Mouse (Mus musculus): ENCODE measurements around the gene Capns1. TPM values are rescaled to one million over a fixed set of nuclear protein-coding genes. Genes with fewer than 3 reads are reported as not detected.

The Capns1 gene
- polyA plus RNA-seq, 1 experiment from 2014 or later: 121 TPM

GRCm38 (mm10) chr7:30199498-30200139, 1.0 kb upstream of the Capns1 start:
- no peak for ATAC-seq (replicated peaks; ENCODE audit: low FRiP score, low read depth)
- H3K36me3 ChIP-seq (ENCODE audit: insufficient read depth, low read length): no peaks in the 10 kb centered on the region
- 68% methylated on average over 18 of the region's 18 CpGs for WGBS

GRCm38 (mm10) chr7:30197592-30198129, 950 bp downstream of the Capns1 start:
- no peaks in the 10 kb centered on the region for H3K27me3 ChIP-seq (ENCODE audit: insufficient read depth, low read length)
- ATAC-seq (replicated peaks; ENCODE audit: low FRiP score, low read depth) (no peak), DNase-seq (ENCODE audit: low spot score) (no peak)
- peak overlapping the region; percentile 51; the same call in 1 of the 2 replicates for H3K27ac ChIP-seq
- no peak for TF ChIP-seq CTCF (IDR thresholded peaks at IDR 0.05; ENCODE audit: low read depth)
- peaks cover 17% of the 10 kb centered on the region for H3K4me1 ChIP-seq (replicated peaks; ENCODE audit: insufficient read depth, low read length)
- H3K9ac ChIP-seq (ENCODE audit: low read depth, low read length): no peak overlapping the region
- no peak overlapping the region for H3K4me2 ChIP-seq (ENCODE audit: low read length)
- WGBS: 37% methylated on average over 5 of the region's 5 CpGs
- no peaks in the 10 kb centered on the region for H3K9me3 ChIP-seq (replicated peaks; ENCODE audit: low read length)
- H3K36me3 ChIP-seq (ENCODE audit: insufficient read depth, low read length): no peaks in the 10 kb centered on the region
- no peak overlapping the region for H3K4me3 ChIP-seq (replicated peaks; ENCODE audit: low read depth, low read length)

More at GRCm38 (mm10) chr7:30199498-30200139, 1.0 kb upstream of the Capns1 start:
- Histone ChIP-seq H3K27ac (no peak overlapping the region), H3K4me3 (replicated peaks; ENCODE audit: low read depth, low read length) (no peak overlapping the region), H3K27me3 (ENCODE audit: insufficient read depth, low read length) (no peaks in the 10 kb centered on the region), H3K9ac (ENCODE audit: low read depth, low read length) (no peak overlapping the region), H3K4me2 (ENCODE audit: low read length) (no peak overlapping the region), H3K9me3 (replicated peaks; ENCODE audit: low read length) (no peaks in the 10 kb centered on the region), H3K4me1 (replicated peaks; ENCODE audit: insufficient read depth, low read length) (0 out of 2 replicates have a peak, but pooled peaks cover 7% of the 10 kb centered on the region)
- DNase-seq (ENCODE audit: low spot score): no peak
- no peak for TF ChIP-seq CTCF (IDR thresholded peaks at IDR 0.05; ENCODE audit: low read depth)

DNA sequence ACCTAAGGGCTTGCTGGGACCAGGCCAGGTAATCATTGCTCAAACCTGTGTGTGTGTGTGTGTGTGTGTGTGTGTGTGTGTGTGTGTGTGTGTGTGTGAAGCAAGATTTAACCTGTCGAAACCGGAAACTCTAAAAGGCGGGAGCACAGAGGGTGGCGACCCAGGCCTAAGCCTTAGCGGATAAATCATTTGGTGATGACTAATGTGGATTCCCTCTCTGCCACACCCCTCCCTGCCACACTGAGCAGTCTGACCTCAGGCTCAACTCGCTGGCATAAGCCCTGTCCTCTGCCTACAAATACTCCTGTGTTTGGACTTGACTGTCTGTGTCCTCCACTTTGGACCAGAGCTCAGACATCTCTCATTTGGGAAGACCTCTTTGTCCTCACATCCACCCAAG, 2.4 kb downstream of the Capns1 start:
- no peak overlapping the region for H3K9ac ChIP-seq (ENCODE audit: low read depth, low read length)
- H3K27me3 ChIP-seq (ENCODE audit: insufficient read depth, low read length): no peaks in the 10 kb centered on the region
- H3K36me3 ChIP-seq (ENCODE audit: insufficient read depth, low read length): peaks cover 12% of the 10 kb centered on the region
- no peak for TF ChIP-seq CTCF (IDR thresholded peaks at IDR 0.05; ENCODE audit: low read depth)
- H3K4me1 ChIP-seq (replicated peaks; ENCODE audit: insufficient read depth, low read length): peaks cover 20% of the 10 kb centered on the region
- DNase-seq (ENCODE audit: low spot score) (no peak), ATAC-seq (replicated peaks; ENCODE audit: low FRiP score, low read depth) (peak; percentile 42; the same call in 1 of the 2 replicates)
- 53% methylated on average over 6 of the region's 6 CpGs for WGBS
- no peak overlapping the region for H3K27ac ChIP-seq
- H3K4me2 ChIP-seq (ENCODE audit: low read length): no peak overlapping the region
- no peaks in the 10 kb centered on the region for H3K9me3 ChIP-seq (replicated peaks; ENCODE audit: low read length)
- no peak overlapping the region for H3K4me3 ChIP-seq (replicated peaks; ENCODE audit: low read depth, low read length)

DNA sequence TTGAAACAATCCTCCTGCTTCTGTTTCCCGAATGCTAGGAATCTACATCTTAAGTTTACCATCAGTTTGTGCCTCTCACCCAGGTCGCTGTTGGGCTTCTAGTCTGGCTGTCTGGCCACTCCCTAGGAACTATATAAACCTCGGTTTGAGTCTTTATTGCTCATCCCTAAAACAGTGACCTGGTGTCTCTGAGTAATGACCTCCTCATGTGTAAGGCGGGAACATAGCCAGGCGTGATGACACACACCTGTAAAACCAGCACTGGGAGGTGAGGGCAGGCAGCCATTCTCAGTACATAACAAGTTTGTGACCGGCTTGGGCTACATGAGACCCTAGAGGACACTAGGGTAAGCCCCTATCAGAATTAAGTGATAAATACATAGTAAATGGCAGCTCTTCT, 3.1 kb downstream of the Capns1 start:
- DNase-seq (ENCODE audit: low spot score): no peak
- Histone ChIP-seq H3K36me3 (ENCODE audit: insufficient read depth, low read length) (peaks cover 15% of the 10 kb centered on the region), H3K4me1 (replicated peaks; ENCODE audit: insufficient read depth, low read length) (peaks cover 20% of the 10 kb centered on the region), H3K27me3 (ENCODE audit: insufficient read depth, low read length) (no peaks in the 10 kb centered on the region), H3K9ac (ENCODE audit: low read depth, low read length) (no peak overlapping the region), H3K4me3 (replicated peaks; ENCODE audit: low read depth, low read length) (no peak overlapping the region), H3K27ac (no peak overlapping the region), H3K4me2 (ENCODE audit: low read length) (peak overlapping the region; percentile 83; the same call in 1 of the 2 replicates), H3K9me3 (replicated peaks; ENCODE audit: low read length) (no peaks in the 10 kb centered on the region)
- ATAC-seq (replicated peaks; ENCODE audit: low FRiP score, low read depth): no peak
- no peak for TF ChIP-seq CTCF (IDR thresholded peaks at IDR 0.05; ENCODE audit: low read depth)
- WGBS: 54% methylated on average over 6 of the region's 6 CpGs

DNA sequence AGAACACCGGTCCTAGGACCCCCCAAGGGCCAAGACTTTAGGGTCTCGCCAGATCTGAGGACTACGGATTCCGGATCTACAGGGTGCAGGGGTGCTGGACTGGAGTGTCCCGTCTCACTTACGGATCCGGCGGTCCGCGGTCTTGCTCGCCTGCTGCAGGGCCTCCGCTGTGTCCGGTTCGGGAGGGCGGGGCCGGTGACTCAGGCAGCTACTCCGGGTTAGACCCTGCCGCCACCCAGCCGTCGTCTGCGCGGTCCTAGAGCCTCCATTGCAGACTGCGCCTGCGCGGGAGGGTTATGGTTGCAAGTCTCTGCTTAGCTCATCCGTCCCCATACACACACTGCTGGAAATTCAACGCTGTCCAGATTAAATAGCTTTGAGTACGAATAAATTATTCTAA, 3.7 kb downstream of the Capns1 start:
- Histone ChIP-seq H3K27ac (peak overlapping the region; percentile 94), H3K4me3 (replicated peaks; ENCODE audit: low read depth, low read length) (peak overlapping the region; percentile 70), H3K27me3 (ENCODE audit: insufficient read depth, low read length) (no peaks in the 10 kb centered on the region), H3K9me3 (replicated peaks; ENCODE audit: low read length) (no peaks in the 10 kb centered on the region), H3K4me2 (ENCODE audit: low read length) (peak overlapping the region; percentile 83), H3K36me3 (ENCODE audit: insufficient read depth, low read length) (peaks cover 18% of the 10 kb centered on the region), H3K9ac (ENCODE audit: low read depth, low read length) (peak overlapping the region; percentile 81), H3K4me1 (replicated peaks; ENCODE audit: insufficient read depth, low read length) (peaks cover 20% of the 10 kb centered on the region)
- ATAC-seq (replicated peaks; ENCODE audit: low FRiP score, low read depth): peak; percentile 90
- no peak for TF ChIP-seq CTCF (IDR thresholded peaks at IDR 0.05; ENCODE audit: low read depth)
- DNase-seq (ENCODE audit: low spot score): peak; percentile 98
- WGBS: under 1% methylated on average over 28 of the region's 28 CpGs

GRCm38 (mm10) chr7:30194101-30194831, 4.3 kb downstream of the Capns1 start:
- peak overlapping the region; percentile 70 for H3K4me3 ChIP-seq (replicated peaks; ENCODE audit: low read depth, low read length)
- ATAC-seq (replicated peaks; ENCODE audit: low FRiP score, low read depth) (no peak), DNase-seq (ENCODE audit: low spot score) (peak; percentile 34)
- H3K4me2 ChIP-seq (ENCODE audit: low read length): peak overlapping the region; percentile 83
- under 1% methylated on average over 26 of the region's 26 CpGs for WGBS
- H3K27me3 ChIP-seq (ENCODE audit: insufficient read depth, low read length): no peaks in the 10 kb centered on the region
- H3K36me3 ChIP-seq (ENCODE audit: insufficient read depth, low read length): peaks cover 18% of the 10 kb centered on the region
- TF ChIP-seq CTCF (IDR thresholded peaks at IDR 0.05; ENCODE audit: low read depth): no peak
- H3K27ac ChIP-seq: peak overlapping the region; percentile 94
- no peaks in the 10 kb centered on the region for H3K9me3 ChIP-seq (replicated peaks; ENCODE audit: low read length)
- H3K4me1 ChIP-seq (replicated peaks; ENCODE audit: insufficient read depth, low read length): peaks cover 20% of the 10 kb centered on the region
- peak overlapping the region; percentile 81 for H3K9ac ChIP-seq (ENCODE audit: low read depth, low read length)

All from kidney, postnatal 0 days (tissue).